Mouse (Mus musculus): ENCODE results near the gene Fkbpl.

The Fkbpl gene

GRCm38 (mm10) chr17:34646906-34647787 lies 2.6 kb downstream of the Fkbpl start, which contains the start of gene Atf6b:
Atf6b (plus strand) TSS chr17:34647146.
- DNase-seq (ENCODE audit: low read depth in 1 of 2, low spot score in 2 of 2) = peak; percentile 88 to 93

GRCm38 (mm10) chr17:34648141-34648890 lies 3.8 kb downstream of the Fkbpl start:
- DNase-seq (ENCODE audit: low read depth in 1 of 2, low spot score in 2 of 2) = no peak

DNA sequence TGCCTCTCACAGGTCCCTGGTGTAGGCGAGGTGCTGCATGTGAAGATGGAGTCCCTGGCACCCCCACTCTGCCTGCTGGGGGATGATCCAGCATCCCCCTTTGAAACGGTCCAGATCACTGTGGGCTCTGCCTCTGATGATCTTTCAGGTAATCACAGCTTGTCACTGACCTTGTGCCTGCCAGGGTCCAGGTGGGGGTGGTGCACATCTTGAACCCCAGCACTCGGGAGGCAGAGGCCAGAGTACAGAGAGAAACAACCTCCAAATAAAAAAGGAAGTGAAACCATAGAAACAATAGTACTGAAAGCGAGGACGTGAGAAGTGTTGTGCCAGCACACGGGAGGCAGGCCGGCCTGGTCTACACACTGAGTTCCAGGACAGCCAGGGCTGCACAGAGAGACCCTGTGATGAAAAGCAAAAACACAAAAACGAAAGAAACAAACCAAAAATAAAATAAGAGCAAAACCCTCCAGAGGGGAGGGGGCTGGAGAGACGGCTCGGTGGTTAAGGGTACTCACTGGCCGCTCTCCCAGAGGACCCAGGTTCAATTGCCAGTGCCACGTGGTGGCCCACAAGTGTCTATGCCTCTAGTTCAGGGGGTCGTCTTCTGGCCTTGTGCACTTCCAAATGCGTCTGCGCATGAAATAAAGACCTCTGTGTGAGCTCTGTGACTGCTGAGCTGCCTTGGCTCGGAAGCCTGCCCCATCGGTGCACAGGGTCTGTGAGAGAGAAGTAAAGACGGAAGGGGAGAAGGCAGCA lies 4.7 kb downstream of the Fkbpl start:
- no peak for DNase-seq (ENCODE audit: low read depth in 1 of 2, low spot score in 2 of 2)

- no peak for DNase-seq (ENCODE audit: low read depth in 1 of 2, low spot score in 2 of 2)
Measured at GRCm38 (mm10) chr17:34650781-34651180, 6.2 kb downstream of the Fkbpl start.

- no peak for DNase-seq (ENCODE audit: low read depth in 1 of 2, low spot score in 2 of 2)
Measured at GRCm38 (mm10) chr17:34651507-34652221, 7.1 kb downstream of the Fkbpl start.

DNA sequence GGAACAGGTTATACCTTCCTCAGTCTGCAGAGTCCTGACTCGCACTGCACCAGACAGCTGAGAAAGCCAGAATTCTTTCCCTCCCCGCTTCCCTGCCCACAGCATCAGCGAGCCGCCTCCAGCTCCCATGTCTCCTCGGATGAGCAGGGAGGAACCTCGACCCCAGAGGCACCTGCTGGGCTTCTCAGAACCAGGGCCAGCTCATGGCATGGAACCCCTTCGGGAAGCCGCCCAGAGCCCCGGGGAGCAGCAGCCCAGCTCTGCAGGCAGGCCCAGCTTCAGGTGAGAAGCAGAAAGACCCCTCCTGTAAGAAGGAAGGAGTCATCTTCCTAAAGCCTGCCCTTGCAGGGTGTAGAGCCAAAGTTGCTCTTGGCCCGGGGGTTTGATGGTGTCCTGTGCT lies 8.0 kb downstream of the Fkbpl start:
- no peak for DNase-seq (ENCODE audit: low read depth in 1 of 2, low spot score in 2 of 2)

GRCm38 (mm10) chr17:34652985-34653384 lies 8.4 kb downstream of the Fkbpl start:
- no peak for DNase-seq (ENCODE audit: low read depth in 1 of 2, low spot score in 2 of 2)

DNA sequence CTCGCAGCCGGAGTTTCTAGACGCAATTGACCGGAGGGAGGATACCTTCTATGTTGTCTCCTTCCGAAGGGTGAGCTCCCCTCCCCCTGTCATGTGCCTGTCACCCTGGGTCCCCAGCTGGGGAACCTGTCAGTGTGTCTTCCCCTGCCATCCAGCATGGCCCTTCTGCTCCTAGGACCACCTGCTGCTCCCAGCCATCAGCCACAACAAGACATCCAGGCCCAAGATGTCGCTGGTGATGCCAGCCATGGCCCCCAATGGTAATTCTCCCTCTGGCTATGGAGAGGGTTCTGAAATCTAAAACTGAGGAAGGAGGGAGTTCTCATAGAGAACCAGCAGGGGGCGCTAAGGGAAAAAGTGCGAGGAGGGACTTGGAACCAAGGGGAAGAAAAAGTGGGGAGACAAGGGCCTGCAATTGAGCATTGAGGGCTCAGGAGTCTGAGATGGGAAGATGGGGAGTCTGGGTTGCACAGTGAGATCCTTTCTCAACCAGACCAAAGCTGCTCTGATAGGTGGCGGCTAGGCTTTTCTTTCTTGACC lies 9.3 kb downstream of the Fkbpl start:
- DNase-seq (ENCODE audit: low read depth in 1 of 2, low spot score in 2 of 2) = peak in 1 of 2 experiments; percentile 48

DNA sequence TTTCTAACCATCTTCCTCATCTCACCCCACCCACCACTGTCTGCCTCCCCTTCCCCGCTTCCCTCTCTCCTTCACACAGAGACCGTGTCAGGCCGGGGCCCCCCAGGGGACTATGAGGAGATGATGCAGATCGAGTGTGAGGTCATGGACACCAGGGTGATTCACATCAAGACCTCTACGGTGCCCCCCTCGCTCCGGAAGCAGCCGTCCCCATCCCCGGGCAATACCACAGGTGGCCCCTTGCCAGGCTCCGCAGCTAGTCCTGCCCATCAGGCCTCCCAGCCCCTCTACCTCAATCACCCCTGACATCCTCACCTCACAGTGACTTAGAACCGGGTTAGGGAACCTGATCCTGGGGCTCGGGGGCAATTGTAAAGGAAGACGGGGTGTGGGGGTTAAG lies 9.8 kb downstream of the Fkbpl start:
- no peak for DNase-seq (ENCODE audit: low read depth in 1 of 2, low spot score in 2 of 2)

GRCm38 (mm10) chr17:34655160-34655559 lies 10.6 kb downstream of the Fkbpl start:
- DNase-seq (ENCODE audit: low read depth in 1 of 2, low spot score in 2 of 2) = no peak

DNA sequence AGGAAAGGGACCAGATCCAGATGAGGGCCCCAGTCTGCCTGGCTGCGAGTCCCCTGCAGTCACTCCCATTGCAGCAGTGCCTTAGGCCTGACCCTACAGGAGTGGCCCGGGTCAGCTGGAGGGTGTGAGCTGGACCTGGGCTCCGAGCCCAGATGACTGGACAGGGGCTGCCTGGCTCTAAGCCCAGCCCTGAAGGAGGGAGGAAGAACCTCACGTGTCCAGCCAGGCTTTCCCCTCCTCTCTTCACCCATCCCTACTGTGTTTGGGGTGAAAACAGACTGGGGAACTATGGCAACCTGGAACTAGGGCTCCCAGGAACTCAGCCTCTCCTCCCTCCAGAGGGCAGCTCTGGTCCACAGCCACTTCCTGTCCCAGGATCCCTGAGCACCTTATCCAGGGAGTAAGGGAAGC lies 11.0 kb downstream of the Fkbpl start:
- DNase-seq (ENCODE audit: low read depth in 1 of 2, low spot score in 2 of 2) = no peak

GRCm38 (mm10) chr17:34656666-34657065 lies 12.1 kb downstream of the Fkbpl start:
- no peak for DNase-seq (ENCODE audit: low read depth in 1 of 2, low spot score in 2 of 2)

- DNase-seq (ENCODE audit: low read depth in 1 of 2, low spot score in 2 of 2) = no peak
Measured at GRCm38 (mm10) chr17:34657271-34657670, 12.7 kb downstream of the Fkbpl start.

- no peak for DNase-seq (ENCODE audit: low read depth in 1 of 2, low spot score in 2 of 2)
Measured at GRCm38 (mm10) chr17:34658145-34658544, 13.6 kb downstream of the Fkbpl start.

- DNase-seq (ENCODE audit: low read depth in 1 of 2, low spot score in 2 of 2) = no peak
Measured at GRCm38 (mm10) chr17:34658591-34658990, 14.0 kb downstream of the Fkbpl start.

DNA sequence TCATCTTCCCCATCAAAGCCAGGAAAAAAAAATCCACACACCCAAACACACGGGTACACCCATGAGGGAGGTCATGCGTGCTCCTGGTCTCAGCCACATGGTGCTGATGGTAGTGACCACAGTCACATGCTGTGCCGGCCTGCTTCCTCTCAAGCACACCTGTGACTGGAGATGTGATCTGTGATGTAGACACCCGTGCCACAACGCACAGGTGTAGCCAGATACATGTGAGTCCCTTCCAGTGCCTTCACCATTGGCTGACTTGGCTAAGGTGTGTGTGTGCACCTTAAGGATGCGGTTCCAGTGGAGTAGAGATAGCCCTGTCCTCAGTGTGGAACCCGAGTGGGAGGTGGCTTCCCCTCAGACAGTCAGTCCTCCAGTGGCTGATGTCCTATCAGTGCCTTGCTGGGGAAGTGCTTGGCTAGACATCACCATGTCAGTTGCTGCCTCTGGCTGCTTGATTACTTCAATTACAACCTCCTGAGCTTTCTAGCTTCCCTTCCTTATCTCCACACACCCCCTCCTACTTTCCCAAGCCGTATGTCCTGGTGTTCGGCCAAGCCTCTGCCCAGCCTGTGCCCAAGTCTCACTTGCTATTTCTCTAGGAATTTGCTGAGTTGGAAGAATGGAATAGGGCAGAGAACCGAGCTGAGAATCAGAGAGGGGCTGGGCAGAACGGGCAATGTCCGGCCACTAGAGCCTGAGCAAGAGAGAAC lies 14.8 kb downstream of the Fkbpl start:
- no peak for DNase-seq (ENCODE audit: low read depth in 1 of 2, low spot score in 2 of 2)

GRCm38 (mm10) chr17:34659897-34660214 lies 15.3 kb downstream of the Fkbpl start:
- DNase-seq (ENCODE audit: low read depth in 1 of 2, low spot score in 2 of 2) = no peak

DNA sequence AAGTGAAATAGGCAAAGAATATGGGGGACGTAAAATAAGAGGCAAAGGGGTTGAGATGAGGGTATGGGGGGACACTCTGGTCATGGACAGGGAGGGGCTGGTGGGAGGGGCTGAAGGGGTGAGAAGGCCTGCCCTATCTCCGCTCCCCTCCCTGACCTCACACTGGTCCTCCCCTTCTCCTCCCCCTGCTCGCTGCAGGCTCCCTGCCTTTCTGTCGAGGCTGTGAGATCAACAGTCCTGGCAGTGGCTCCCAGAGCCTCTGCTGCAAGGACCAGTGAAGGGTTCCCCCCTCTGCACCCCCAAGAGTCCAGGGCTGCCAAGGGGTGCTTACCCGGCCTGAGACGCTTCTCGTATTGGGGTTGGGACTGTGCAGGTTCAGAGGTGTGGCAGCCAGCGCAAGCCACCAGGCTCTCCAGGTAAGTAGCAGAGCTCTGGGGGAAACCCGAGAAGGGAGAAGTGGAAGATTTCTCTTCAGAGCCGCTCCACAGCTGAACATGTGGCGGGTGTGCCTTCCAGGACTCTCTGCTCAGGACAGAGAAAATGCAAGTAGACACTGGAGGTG lies 15.8 kb downstream of the Fkbpl start:
- DNase-seq (ENCODE audit: low read depth in 1 of 2, low spot score in 2 of 2) = no peak

- no peak for DNase-seq (ENCODE audit: low read depth in 1 of 2, low spot score in 2 of 2)
Measured at GRCm38 (mm10) chr17:34661121-34661591, 16.6 kb downstream of the Fkbpl start.

DNA sequence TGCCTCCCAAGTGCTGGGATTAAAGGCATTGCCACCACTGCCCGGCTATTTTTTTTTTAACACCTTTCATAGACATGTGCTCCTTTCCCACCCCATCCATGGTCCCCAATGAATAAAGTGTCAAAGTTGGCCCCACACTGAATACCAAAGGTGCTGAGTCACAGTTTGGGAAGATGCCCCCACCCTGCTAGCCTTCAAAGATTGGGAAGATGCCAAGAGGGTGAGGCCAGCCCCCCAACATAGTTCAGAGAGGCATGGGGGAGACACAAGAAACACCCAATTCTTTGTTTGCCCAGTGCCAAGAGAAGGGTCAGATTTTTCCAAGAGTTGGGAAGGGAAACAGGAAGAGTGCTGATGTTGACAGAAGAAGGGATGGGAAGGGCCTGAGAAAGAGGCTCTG lies 17.9 kb downstream of the Fkbpl start:
- DNase-seq (ENCODE audit: low read depth in 1 of 2, low spot score in 2 of 2) = no peak
